Mouse (Mus musculus): ENCODE measurements around the gene Vmn1r94. TPM values are rescaled to one million over a fixed set of nuclear protein-coding genes. Genes with fewer than 3 reads are reported as not detected.
"Not testable (repeated sequence)": the region's sequence is repeated elsewhere in the genome, so short reads cannot be mapped to it uniquely, and the experiment has no call there.

Vmn1r94 gene
- not detected in 2 replicates for polyA plus RNA-seq (2011; ENCODE audit: insufficient read depth, insufficient read length, low read depth, missing spikeins)

DNA sequence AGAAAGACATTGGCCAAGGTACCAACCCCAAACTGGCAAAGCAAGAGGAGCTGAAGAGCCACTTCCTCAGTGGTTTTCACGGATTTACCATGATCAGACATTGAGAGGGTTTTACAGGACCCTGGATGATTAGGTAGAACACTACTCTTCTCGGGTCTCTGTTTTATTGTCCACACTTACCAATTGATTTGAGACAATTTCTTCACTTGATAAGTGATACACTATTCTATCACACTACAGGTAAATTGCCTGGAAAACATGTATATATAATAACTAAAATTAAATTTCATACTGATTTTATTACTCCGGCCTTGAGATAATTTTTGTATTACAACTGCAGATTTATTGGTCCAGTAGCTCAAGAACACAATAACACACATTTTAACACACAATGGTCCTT is at the start of gene Vmn1r94:
TSS of gene Vmn1r94 (minus strand) at position 101 of the 400 bp plus-strand sequence.
- not testable (repeated sequence) for H3K27ac ChIP-seq (ENCODE audit: insufficient read depth, low read length); H3K27me3 ChIP-seq (ENCODE audit: control insufficient read depth, insufficient read depth, low read length, poor library complexity, severe bottlenecking); H3K4me1 ChIP-seq (ENCODE audit: control insufficient read depth, insufficient read depth, low read length); H3K9ac ChIP-seq (ENCODE audit: low read depth, poor library complexity, severe bottlenecking); H3K36me3 ChIP-seq (ENCODE audit: control insufficient read depth, insufficient read depth, low read length, poor library complexity, severe bottlenecking); H3K4me3 ChIP-seq (ENCODE audit: low read depth, low read length); H3K9me3 ChIP-seq (replicated peaks; ENCODE audit: control insufficient read depth, insufficient read depth, low read length, poor library complexity, severe bottlenecking)

DNA sequence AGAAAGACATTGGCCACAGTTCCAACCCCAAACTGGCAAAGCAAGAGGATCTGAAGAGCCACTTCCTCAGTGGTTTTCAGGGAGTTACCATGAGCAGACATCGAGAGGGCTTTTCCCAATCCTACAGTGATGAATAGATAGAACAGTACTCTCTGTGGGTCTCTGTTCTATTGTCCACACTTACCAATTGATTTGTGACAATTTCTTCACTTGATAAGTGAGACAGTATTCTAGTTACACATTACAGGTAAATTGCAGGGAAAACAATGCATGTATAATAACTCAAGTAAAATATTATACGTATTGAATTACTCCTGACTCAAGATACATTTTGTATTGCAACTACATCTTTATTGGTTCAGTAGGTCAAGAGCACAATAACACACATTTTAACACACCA is 37.3 kb upstream of the Vmn1r94 start, which contains the start of gene Gm6164:
TSS of gene Gm6164 (minus strand) at position 101 of the 400 bp plus-strand sequence.
- not testable (repeated sequence) for H3K4me3 ChIP-seq (ENCODE audit: low read depth, low read length); H3K4me1 ChIP-seq (ENCODE audit: control insufficient read depth, insufficient read depth, low read length)

DNA sequence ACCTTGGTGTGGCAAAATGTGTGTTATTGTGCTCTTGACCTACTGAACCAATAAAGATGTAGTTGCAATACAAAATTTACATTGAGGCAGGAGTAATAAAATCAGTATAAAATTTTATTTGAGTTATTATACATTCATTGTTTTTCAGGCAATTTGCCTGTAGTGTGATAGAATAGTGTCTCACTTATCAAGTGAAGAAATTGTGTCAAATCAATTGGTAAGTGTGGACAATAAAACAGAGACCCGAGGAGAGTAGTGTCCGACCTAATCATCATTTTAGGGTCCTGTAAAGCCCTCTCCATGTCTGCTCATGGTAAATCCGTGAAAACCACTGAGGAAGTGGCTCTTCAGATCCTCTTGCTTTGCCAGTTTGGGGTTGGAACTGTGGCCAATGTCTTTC is 25.2 kb upstream of the Vmn1r94 start, which contains the start of gene Vmn1r95:
TSS of gene Vmn1r95 (plus strand) at position 301 of the 400 bp plus-strand sequence.
- not testable (repeated sequence) for H3K27me3 ChIP-seq (ENCODE audit: control insufficient read depth, insufficient read depth, low read length, poor library complexity, severe bottlenecking); H3K36me3 ChIP-seq (ENCODE audit: control insufficient read depth, insufficient read depth, low read length, poor library complexity, severe bottlenecking); H3K27ac ChIP-seq (ENCODE audit: insufficient read depth, low read length); H3K4me1 ChIP-seq (ENCODE audit: control insufficient read depth, insufficient read depth, low read length); H3K9me3 ChIP-seq (replicated peaks; ENCODE audit: control insufficient read depth, insufficient read depth, low read length, poor library complexity, severe bottlenecking); H3K9ac ChIP-seq (ENCODE audit: low read depth, poor library complexity, severe bottlenecking); H3K4me3 ChIP-seq (ENCODE audit: low read depth, low read length)

More for the DNA sequence above, 37.3 kb upstream of the Vmn1r94 start, which contains the start of gene Gm6164:
- H3K36me3 ChIP-seq (ENCODE audit: control insufficient read depth, insufficient read depth, low read length, poor library complexity, severe bottlenecking); H3K9ac ChIP-seq (ENCODE audit: low read depth, poor library complexity, severe bottlenecking); H3K27ac ChIP-seq (ENCODE audit: insufficient read depth, low read length); H3K9me3 ChIP-seq (replicated peaks; ENCODE audit: control insufficient read depth, insufficient read depth, low read length, poor library complexity, severe bottlenecking); H3K27me3 ChIP-seq (ENCODE audit: control insufficient read depth, insufficient read depth, low read length, poor library complexity, severe bottlenecking): not testable (repeated sequence)

DNA sequence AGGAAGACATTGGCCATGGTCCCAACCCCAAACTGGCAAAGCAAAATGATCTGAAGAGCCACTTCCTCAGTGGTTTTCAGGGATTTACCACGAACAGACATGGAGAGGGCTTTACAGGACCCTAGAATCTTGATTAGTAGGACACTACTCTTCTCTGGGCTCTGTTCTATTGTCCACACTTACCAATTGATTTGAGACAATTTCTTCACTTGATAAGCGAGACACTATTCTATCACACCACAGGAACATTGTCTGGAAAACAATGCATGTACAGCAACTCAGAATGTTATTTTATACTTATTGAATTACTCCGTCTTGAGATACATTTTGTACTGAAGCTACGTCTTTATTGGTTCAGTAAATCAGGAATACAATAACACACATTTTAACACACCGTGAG is 29.2 kb downstream of the Vmn1r94 start, which contains the start of gene Vmn1r93:
TSS of gene Vmn1r93 (minus strand) at position 101 of the 400 bp plus-strand sequence.
- not testable (repeated sequence) for H3K9me3 ChIP-seq (replicated peaks; ENCODE audit: control insufficient read depth, insufficient read depth, low read length, poor library complexity, severe bottlenecking); H3K4me3 ChIP-seq (ENCODE audit: low read depth, low read length); H3K9ac ChIP-seq (ENCODE audit: low read depth, poor library complexity, severe bottlenecking); H3K27me3 ChIP-seq (ENCODE audit: control insufficient read depth, insufficient read depth, low read length, poor library complexity, severe bottlenecking); H3K27ac ChIP-seq (ENCODE audit: insufficient read depth, low read length); H3K4me1 ChIP-seq (ENCODE audit: control insufficient read depth, insufficient read depth, low read length); H3K36me3 ChIP-seq (ENCODE audit: control insufficient read depth, insufficient read depth, low read length, poor library complexity, severe bottlenecking)

- H3K9me3 ChIP-seq (replicated peaks; ENCODE audit: control insufficient read depth, insufficient read depth, low read length, poor library complexity, severe bottlenecking); H3K27ac ChIP-seq (ENCODE audit: insufficient read depth, low read length); H3K36me3 ChIP-seq (ENCODE audit: control insufficient read depth, insufficient read depth, low read length, poor library complexity, severe bottlenecking); H3K4me3 ChIP-seq (ENCODE audit: low read depth, low read length); H3K9ac ChIP-seq (ENCODE audit: low read depth, poor library complexity, severe bottlenecking); H3K27me3 ChIP-seq (ENCODE audit: control insufficient read depth, insufficient read depth, low read length, poor library complexity, severe bottlenecking); H3K4me1 ChIP-seq (ENCODE audit: control insufficient read depth, insufficient read depth, low read length): not testable (repeated sequence)
Observed at GRCm38 (mm10) chr7:20122479-20122878, 45.7 kb downstream of the Vmn1r94 start, which contains the start of gene Gm16442. Gene Gm16442, minus strand, starts transcription at chr7:20122579.

Other genes with a start within 250 kb of the Vmn1r94 start
- 63.5 and 68.1 TPM in 2 replicates for gene Pvr, start 247.2 kb downstream of the Vmn1r94 start, polyA plus RNA-seq (2011; ENCODE audit: insufficient read depth, insufficient read length, low read depth, missing spikeins)
- 1.3 and 2.1 TPM in 2 replicates for gene Igsf23, start 217.6 kb downstream of the Vmn1r94 start, polyA plus RNA-seq (2011; ENCODE audit: insufficient read depth, insufficient read length, low read depth, missing spikeins)
- 0.21 TPM in 1 of 2 replicates, not detected in the other for gene Ceacam20, start 203.0 kb downstream of the Vmn1r94 start, polyA plus RNA-seq (2011; ENCODE audit: insufficient read depth, insufficient read length, low read depth, missing spikeins)
- 0.30 and 0.33 TPM in 2 replicates for gene Nlrp9b, start 176.9 kb downstream of the Vmn1r94 start, polyA plus RNA-seq (2011; ENCODE audit: insufficient read depth, insufficient read length, low read depth, missing spikeins)
- not detected in 2 replicates for gene Vmn1r91, start 68.7 kb downstream of the Vmn1r94 start, polyA plus RNA-seq (2011; ENCODE audit: insufficient read depth, insufficient read length, low read depth, missing spikeins)
- gene Gm16442, start 45.8 kb downstream of the Vmn1r94 start, polyA plus RNA-seq (2011; ENCODE audit: insufficient read depth, insufficient read length, low read depth, missing spikeins), result not detected in 2 replicates
- not detected in 2 replicates for gene Vmn1r93, start 29.3 kb downstream of the Vmn1r94 start, polyA plus RNA-seq (2011; ENCODE audit: insufficient read depth, insufficient read length, low read depth, missing spikeins)
- gene Vmn1r95, start 25.3 kb upstream of the Vmn1r94 start, polyA plus RNA-seq (2011; ENCODE audit: insufficient read depth, insufficient read length, low read depth, missing spikeins), result not detected in 2 replicates
- gene Gm6164, start 37.2 kb upstream of the Vmn1r94 start, polyA plus RNA-seq (2011; ENCODE audit: insufficient read depth, insufficient read length, low read depth, missing spikeins), result not detected in 2 replicates
- not detected in 2 replicates for gene Gm4498, start 65.5 kb upstream of the Vmn1r94 start, polyA plus RNA-seq (2011; ENCODE audit: insufficient read depth, insufficient read length, low read depth, missing spikeins)
- not detected in 2 replicates for gene Gm5890, start 94.5 kb upstream of the Vmn1r94 start, polyA plus RNA-seq (2011; ENCODE audit: insufficient read depth, insufficient read length, low read depth, missing spikeins)
- not detected in 2 replicates for gene Gm4133, start 165.7 kb upstream of the Vmn1r94 start, polyA plus RNA-seq (2011; ENCODE audit: insufficient read depth, insufficient read length, low read depth, missing spikeins)
- not detected in 2 replicates for gene Gm5728, start 207.0 kb upstream of the Vmn1r94 start, polyA plus RNA-seq (2011; ENCODE audit: insufficient read depth, insufficient read length, low read depth, missing spikeins)
- gene Vmn1r100, start 249.6 kb upstream of the Vmn1r94 start, polyA plus RNA-seq (2011; ENCODE audit: insufficient read depth, insufficient read length, low read depth, missing spikeins), result not detected in 2 replicates

Measured in ES-Bruce4 (cell line).